Mouse (Mus musculus) heart, adult 2 months (tissue): Measurements from ENCODE around the gene Sars2. TPM values are rescaled to one million over a fixed set of nuclear protein-coding genes. Genes with fewer than 3 reads are reported as not detected.

ENCODE experiments used
- DNase-seq, 2 experiments: peaks; one replicate each; pipeline ENCODE4 v3.0.0; 2021
- H3K27ac ChIP-seq: fragments of 200-600 bp; 2 replicates; pipeline ENCODE4 v1.8.1; 2022
- H3K27me3 ChIP-seq: fragments of 200-500 bp; 2 replicates; pipeline ENCODE4 v1.6.1; 2012; ENCODE audit warnings: mild to moderate bottlenecking, low read length, inconsistent platforms, mixed read lengths; ENCODE audit not compliant: control insufficient read depth, insufficient read depth
- H3K36me3 ChIP-seq: fragments of 200-500 bp; 2 replicates; pipeline ENCODE4 v1.6.1; 2012; ENCODE audit warnings: low read length, inconsistent platforms; ENCODE audit not compliant: control insufficient read depth, insufficient read depth
- H3K4me1 ChIP-seq: fragments of 200-500 bp; 2 replicates; pipeline ENCODE4 v1.6.1; 2011; ENCODE audit warnings: low read length; ENCODE audit not compliant: control insufficient read depth, insufficient read depth
- H3K4me3 ChIP-seq: fragments of 200-600 bp; 2 replicates; pipeline ENCODE4 v1.8.1; 2022
- H3K79me2 ChIP-seq: fragments of 200-500 bp; replicated peaks from 2 replicates; pipeline ENCODE4 v1.6.1; 2012; ENCODE audit warnings: mild to moderate bottlenecking, inconsistent platforms, low read length, moderate library complexity, mixed read lengths; ENCODE audit not compliant: control insufficient read depth, insufficient read depth
- H3K9ac ChIP-seq: fragments of 200-500 bp; 2 replicates; pipeline ENCODE4 v1.6.1; 2012; ENCODE audit warnings: low read depth, mild to moderate bottlenecking, control low read depth, inconsistent platforms, low read length, mixed read lengths
- CTCF ChIP-seq: fragments of 200-600 bp; IDR thresholded peaks from 2 replicates; pipeline ENCODE4 v1.8.1; 2022; ENCODE audit warnings: antibody characterized with exemption, mild to moderate bottlenecking, moderate library complexity
- EP300 ChIP-seq: fragments of 200-500 bp; IDR thresholded peaks from 2 replicates; pipeline ENCODE4 v1.6.1; 2011; ENCODE audit warnings: low read depth, low read length, control low read depth; ENCODE audit not compliant: insufficient read depth
- POLR2A ChIP-seq: fragments of 200-500 bp; IDR thresholded peaks from 2 replicates; pipeline ENCODE4 v1.6.1; 2011; ENCODE audit warnings: mild to moderate bottlenecking, low read depth, low read length, control low read depth; ENCODE audit not compliant: insufficient read depth
- WGBS: fragments of 180-500 bp; shearing (Covaris S2); methylation state at CpG from one replicate; pipeline ENCODE4 v1.1.7; 2018; 5-methylcytosine and 5-hydroxymethylcytosine counted together
- intact Hi-C: fragments of 180-260 bp; cut with DNase I; formaldehyde crosslinking; loops from one replicate; pipeline ENCODE4 v1.15.1; 2025
- polyA plus RNA-seq: library from polyadenylated mRNA; depleted of rRNA; stranded (reverse); fragments of >200 nt; gene quantifications from 2 replicates; pipeline ENCODE4 v1.2.3, GENCODE M21; 2012
- total RNA-seq, 2 experiments: library from RNA; stranded (reverse); gene quantifications; 2 replicates each; pipeline ENCODE4 v1.2.3; 2021

Sars2 gene
- total and polyA plus RNA-seq, 3 experiments, result 13.7 to 20.2 (median 14.2) TPM

DNA sequence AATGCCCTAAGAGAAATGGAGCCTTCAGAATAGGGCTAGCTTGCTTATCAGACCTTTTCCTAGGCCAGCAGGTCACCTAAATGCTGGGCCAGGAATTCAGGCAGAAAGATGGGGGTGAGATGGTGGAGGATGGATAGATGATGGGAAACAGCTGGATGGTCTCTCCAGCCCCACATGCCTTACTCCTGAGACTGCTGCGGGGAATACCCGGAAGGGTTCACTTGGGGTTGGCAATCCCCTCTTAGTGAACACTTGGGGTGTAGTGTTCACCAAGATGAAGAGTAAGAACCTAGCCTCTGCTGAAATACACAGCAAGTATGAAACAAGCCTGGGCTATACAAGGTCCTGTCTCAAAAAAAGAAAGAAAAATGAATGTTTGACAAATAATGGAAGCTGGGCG lies 47.4 kb downstream of the Sars2 start:
- Histone ChIP-seq H3K9ac (no peak overlapping the region; the same call in 1 of the 2 replicates), H3K27ac (no peak overlapping the region)
- 74% methylated on average over 3 of the region's 3 CpGs for WGBS

DNA sequence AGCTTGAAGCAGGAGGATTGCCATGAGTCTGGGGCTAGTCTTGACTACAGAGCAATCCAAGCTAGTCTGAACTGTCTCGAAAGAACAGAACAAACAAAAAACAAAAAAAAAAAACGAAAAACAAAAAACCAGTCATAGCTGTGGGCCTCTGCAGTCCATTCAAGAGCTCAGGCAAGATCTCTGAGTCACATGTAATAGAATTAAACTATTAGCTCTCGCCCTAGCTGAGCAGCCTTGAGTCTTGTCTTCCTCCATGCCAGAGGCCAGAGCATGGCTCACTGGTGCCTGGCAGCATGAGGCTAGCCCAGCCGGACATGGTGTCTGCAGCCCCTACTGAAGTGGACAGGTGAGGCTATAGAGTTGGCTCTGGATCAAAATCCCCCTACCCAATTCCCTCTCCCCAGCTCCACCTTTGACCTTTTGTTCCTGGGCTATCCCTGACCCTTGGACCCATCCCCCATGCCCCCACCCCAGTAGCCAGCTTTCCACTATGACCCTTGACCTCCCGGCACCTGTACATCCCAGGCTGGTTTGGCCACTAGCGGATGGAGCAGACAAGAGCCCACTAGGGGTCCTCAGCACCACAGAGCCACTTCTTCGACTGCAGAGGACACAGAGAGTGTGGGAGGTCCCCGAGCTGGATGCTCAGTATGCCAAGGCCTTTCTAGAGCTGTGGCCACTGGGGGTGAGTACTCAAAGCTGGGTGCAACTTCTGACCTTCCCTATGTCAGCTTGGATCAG lies 48.4 kb downstream of the Sars2 start:
- no peak for DNase-seq
- Histone ChIP-seq H3K79me2 (no peaks in the 10 kb centered on the region), H3K9ac (no peak overlapping the region), H3K27ac (no peak overlapping the region), H3K4me1 (peaks cover 3% of the 10 kb centered on the region; the same call in 1 of the 2 replicates), H3K4me3 (no peak overlapping the region), H3K27me3 (no peaks in the 10 kb centered on the region), H3K36me3 (no peaks in the 10 kb centered on the region)
- no peak for TF ChIP-seq EP300
- TF ChIP-seq CTCF, result peak; percentile 34
- TF ChIP-seq POLR2A, result no peak
- intact Hi-C loops, result no loop called here
- 70% methylated on average over 8 of the region's 8 CpGs for WGBS

More for the DNA sequence above, 47.4 kb downstream of the Sars2 start:
- TF ChIP-seq POLR2A, result no peak
- Histone ChIP-seq H3K4me3 (no peak overlapping the region), H3K36me3 (no peaks in the 10 kb centered on the region), H3K27me3 (no peaks in the 10 kb centered on the region), H3K4me1 (peaks cover 3% of the 10 kb centered on the region; the same call in 1 of the 2 replicates), H3K79me2 (no peaks in the 10 kb centered on the region)
- intact Hi-C loops, result no loop called here
- no peak for DNase-seq

DNA sequence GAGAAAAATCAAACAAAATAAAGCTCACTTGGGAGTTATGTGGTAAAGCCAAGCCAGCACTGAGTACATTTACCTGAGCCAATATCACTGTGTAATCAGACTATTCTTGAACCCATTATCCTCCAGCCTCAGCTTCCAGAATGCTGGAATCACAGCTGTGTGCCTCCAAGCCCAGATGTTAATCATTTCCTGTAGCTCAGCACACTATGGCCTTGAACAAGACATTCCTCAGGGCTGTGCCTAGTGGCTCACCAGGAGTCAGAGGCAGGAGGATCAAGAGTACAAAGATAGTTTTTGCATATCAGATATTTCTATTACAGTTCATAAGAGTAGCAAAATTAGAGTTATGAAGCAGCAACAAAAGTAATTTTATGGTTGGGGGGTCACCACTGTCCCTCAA lies 49.9 kb downstream of the Sars2 start:
- TF ChIP-seq POLR2A, result no peak
- TF ChIP-seq CTCF, result no peak
- no peak for TF ChIP-seq EP300
- Histone ChIP-seq H3K4me3 (no peak overlapping the region), H3K79me2 (no peaks in the 10 kb centered on the region), H3K36me3 (no peaks in the 10 kb centered on the region), H3K4me1 (peaks cover 5% of the 10 kb centered on the region), H3K27me3 (no peaks in the 10 kb centered on the region), H3K9ac (no peak overlapping the region), H3K27ac (no peak overlapping the region)
- no peak for DNase-seq
- intact Hi-C loops, result no loop called here

DNA sequence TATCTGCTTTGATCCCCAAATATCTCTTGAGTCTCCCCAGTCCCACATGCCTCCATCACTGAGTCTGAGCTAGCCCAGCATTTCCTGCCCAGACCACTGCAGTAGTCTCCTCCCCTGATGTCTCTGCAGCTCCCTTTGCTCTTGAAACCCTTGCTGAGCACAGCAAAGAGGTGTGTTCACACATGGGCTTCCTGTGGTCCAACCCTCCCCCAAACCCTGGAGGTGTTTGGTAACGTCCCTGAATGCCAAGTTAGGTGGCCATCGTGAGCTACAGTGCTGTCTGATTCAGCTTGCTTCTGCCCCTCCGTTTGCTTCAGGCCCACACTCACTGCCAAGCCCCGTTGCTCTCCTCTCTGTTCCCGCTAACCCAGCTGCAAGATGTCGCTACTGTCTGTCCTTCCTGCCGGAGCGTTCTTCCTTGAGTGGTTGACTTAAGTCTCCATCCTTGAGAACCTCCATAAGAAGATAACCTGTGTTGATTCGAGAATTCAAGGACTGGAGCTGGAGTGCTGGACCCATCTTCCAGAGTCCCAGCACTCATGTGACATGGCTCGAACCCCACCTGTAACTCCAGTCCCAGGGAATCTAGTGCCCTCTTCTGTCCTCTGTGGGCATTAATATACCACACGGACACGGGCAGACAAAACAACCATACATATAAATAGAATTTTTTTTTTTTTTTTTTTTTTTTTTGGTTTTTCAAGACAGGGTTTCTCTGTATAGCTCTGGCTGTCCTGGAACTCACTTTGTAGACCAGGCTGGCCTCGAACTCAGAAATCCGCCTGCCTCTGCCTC lies 50.8 kb downstream of the Sars2 start:
- no peak for DNase-seq
- Histone ChIP-seq H3K36me3 (no peaks in the 10 kb centered on the region), H3K4me3 (no peak overlapping the region), H3K9ac (no peak overlapping the region), H3K27me3 (no peaks in the 10 kb centered on the region), H3K4me1 (peaks cover 5% of the 10 kb centered on the region), H3K79me2 (no peaks in the 10 kb centered on the region), H3K27ac (no peak overlapping the region)
- WGBS, result 74% methylated on average over 14 of the region's 14 CpGs
- intact Hi-C loops, result no loop called here
- TF ChIP-seq POLR2A (no peak), CTCF (no peak), EP300 (no peak)

DNA sequence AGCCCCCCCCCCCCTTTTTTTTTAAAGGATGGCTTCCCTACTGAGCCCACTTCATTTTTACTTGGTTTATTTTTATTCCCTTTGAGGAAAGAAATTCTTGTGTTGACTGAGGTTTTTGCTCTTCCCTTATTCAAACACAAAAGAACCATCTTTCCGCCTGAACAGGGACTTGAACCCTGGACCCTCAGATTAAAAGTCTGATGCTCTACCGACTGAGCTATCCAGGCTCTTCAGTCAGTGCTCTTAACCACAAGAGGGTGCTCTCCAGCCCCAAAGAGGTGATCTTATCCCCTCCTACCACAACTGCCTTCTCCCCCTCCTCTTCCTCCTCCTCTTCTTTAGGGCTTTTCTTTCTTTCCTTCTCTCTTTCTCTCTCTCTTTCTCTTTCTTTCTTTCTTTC lies 52.0 kb downstream of the Sars2 start:
- intact Hi-C loops, result no loop called here
- 39% methylated on average over 2 of the region's 2 CpGs for WGBS
- Histone ChIP-seq H3K4me3 (no peak overlapping the region), H3K27ac (no peak overlapping the region), H3K4me1 (peaks cover 5% of the 10 kb centered on the region), H3K36me3 (no peaks in the 10 kb centered on the region), H3K27me3 (no peaks in the 10 kb centered on the region), H3K79me2 (no peaks in the 10 kb centered on the region), H3K9ac (no peak overlapping the region)
- no peak for TF ChIP-seq POLR2A
- no peak for TF ChIP-seq EP300
- TF ChIP-seq CTCF, result peak; percentile 73
- DNase-seq, result no peak

DNA sequence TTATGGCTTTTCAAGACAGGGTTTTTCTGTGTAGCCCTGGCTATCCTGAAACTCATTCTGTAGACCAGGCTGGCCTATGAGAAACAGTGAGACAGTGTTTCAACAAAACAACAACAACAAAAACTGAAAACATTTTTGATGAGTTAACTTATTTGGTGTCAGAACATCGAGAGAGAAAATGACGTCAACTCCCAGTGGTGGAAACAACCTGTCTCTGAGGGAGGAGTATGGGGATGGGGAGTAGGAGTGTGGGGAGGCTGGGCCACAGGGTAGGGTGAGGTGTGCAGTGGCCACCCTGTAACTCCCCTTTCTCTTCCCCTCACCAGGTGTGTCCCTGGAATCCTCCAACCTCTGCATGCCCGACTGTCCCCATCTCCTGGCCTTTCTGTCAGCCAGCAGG lies 52.7 kb downstream of the Sars2 start:
- TF ChIP-seq CTCF (no peak), EP300 (no peak), POLR2A (no peak)
- 67% methylated on average over 3 of the region's 3 CpGs for WGBS
- H3K79me2 ChIP-seq, result no peaks in the 10 kb centered on the region
- H3K27ac ChIP-seq, result no peak overlapping the region
- no peak overlapping the region for H3K4me3 ChIP-seq
- no peaks in the 10 kb centered on the region for H3K36me3 ChIP-seq
- H3K9ac ChIP-seq, result no peak overlapping the region
- peaks cover 2% of the 10 kb centered on the region for H3K4me1 ChIP-seq
- no peak for DNase-seq
- intact Hi-C loops, result no loop called here
- H3K27me3 ChIP-seq, result no peaks in the 10 kb centered on the region
